Mouse (Mus musculus) forebrain, embryonic 10.5 days (tissue): ENCODE measurements at regions not wholly inside any gene's neighbourhood (a gene's known extent, or its start where the extent isn't known, plus 50 kb on each side); places are given as distances from the start of the nearest gene placed in this dataset.

Source experiments
- DNase-seq: peaks from one replicate; pipeline ENCODE4 v3.0.0-alpha.2; 2017; ENCODE audit warnings: low spot score; ENCODE audit errors: extremely low spot score
- H3K27ac ChIP-seq: fragments of 300-500 bp; sonication (generic); 2 replicates; pipeline ENCODE4 v1.5.1; 2016; ENCODE audit warnings: mild to moderate bottlenecking
- H3K27me3 ChIP-seq: fragments of 300-500 bp; sonication (generic); 2 replicates; pipeline ENCODE4 v1.6.1; 2016; ENCODE audit warnings: mild to moderate bottlenecking; ENCODE audit not compliant: poor library complexity, severe bottlenecking
- H3K36me3 ChIP-seq: fragments of 300-500 bp; sonication (generic); replicated peaks from 2 replicates; pipeline ENCODE4 v1.6.1; 2016; ENCODE audit warnings: mild to moderate bottlenecking, moderate library complexity
- H3K4me1 ChIP-seq: fragments of 300-500 bp; sonication (generic); 2 replicates; pipeline ENCODE4 v1.6.1; 2016
- H3K4me3 ChIP-seq: fragments of 300-500 bp; sonication (generic); 2 replicates; pipeline ENCODE4 v1.5.1; 2016; ENCODE audit warnings: mild to moderate bottlenecking, moderate library complexity
- H3K9me3 ChIP-seq: fragments of 300-500 bp; sonication (generic); 2 replicates; pipeline ENCODE4 v1.6.1; 2016; ENCODE audit warnings: mild to moderate bottlenecking, moderate library complexity
- WGBS: fragments of 180-500 bp; shearing (Covaris S2); methylation state at CpG from one replicate; pipeline ENCODE4 v1.1.7; 2016; 5-methylcytosine and 5-hydroxymethylcytosine counted together

DNA sequence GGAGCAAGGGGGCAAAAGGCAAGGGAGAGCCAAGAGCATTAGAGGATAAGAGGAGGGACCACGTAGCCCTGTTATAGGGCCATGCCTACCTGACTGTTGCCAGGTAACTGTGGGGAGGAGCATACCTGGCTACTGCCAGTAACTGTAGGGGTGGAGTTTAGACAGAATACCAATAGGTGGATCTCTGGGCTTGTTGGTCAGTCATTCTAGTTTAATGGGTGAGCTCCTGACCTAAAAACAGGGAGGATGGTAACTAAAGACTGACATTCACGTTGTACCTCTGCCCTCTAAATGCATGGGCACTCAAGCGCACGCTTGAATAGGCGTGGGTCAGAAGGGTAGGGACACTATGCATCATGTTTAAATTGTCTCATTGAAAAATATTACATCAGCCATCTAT, 165.8 kb upstream of the Plekha5 start:
- no peaks in the 10 kb centered on the region for H3K27me3 ChIP-seq
- no peak overlapping the region for H3K4me3 ChIP-seq
- WGBS: 92% methylated on average over 5 of the region's 5 CpGs
- no peaks in the 10 kb centered on the region for H3K4me1 ChIP-seq
- no peaks in the 10 kb centered on the region for H3K36me3 ChIP-seq
- H3K9me3 ChIP-seq: no peaks in the 10 kb centered on the region
- DNase-seq: no peak
- H3K27ac ChIP-seq: no peak overlapping the region

DNA sequence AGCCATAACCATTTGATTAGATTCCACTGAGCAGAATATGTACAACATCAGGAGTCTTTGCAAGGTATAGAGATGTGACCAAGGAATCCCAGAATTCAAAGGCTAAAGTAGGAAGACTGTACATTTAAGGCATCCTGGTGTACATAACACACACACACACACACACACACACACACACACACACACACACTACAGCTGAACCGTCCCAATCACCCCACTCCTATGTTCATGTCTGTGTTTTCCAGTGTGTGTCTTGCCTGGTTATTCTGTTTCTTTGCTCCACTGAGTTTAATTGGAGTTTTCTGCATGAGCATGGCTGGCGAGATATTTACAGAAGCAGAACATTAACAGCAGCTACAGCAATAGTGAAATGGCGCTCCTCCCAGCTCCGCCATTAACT, 172.3 kb upstream of the Plekha5 start:
- DNase-seq: no peak
- 95% methylated on average over 4 of the region's 4 CpGs for WGBS
- no peaks in the 10 kb centered on the region for H3K9me3 ChIP-seq
- no peak overlapping the region for H3K27ac ChIP-seq
- H3K4me1 ChIP-seq: peaks cover 5% of the 10 kb centered on the region; the same call in 1 of the 2 replicates
- H3K4me3 ChIP-seq: no peak overlapping the region
- H3K36me3 ChIP-seq: no peaks in the 10 kb centered on the region
- no peaks in the 10 kb centered on the region for H3K27me3 ChIP-seq

DNA sequence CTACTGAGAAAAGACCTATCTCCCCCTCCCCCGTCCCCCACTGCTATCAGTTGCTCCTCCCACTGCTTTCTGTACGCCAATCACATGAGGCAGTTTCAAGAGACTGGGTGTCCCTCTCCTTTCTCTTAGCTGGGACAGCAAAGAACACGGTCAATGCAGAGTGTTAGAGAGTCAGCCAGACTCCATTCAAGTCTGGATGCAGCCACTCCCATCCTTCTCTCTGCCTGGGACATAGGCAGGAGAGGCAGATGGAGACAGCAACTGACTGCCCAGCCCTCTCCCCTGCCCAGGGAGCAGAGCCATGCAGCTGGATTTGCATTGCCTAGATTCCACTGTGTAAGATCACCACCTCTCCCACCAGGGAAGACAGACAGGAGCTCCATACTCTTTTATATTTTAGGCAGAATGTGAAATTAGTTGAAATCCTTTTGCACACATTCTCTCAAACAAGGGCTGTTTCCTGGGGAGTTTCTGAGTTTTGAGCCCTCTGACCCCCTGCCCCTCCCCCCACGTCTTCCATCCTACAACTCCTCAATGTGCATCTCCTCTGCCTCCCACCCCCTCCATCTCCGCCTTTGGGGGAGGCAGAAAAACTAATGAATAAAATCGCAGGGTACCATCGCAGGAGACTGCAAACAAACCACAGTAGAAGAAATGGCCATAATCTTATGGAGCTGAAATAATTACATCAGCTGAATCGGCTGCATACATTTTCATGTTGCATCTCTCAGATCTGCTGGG, 180.3 kb upstream of the Plekha5 start:
- Histone ChIP-seq H3K27ac (peak overlapping the region; percentile 76), H3K36me3 (no peaks in the 10 kb centered on the region), H3K27me3 (no peaks in the 10 kb centered on the region), H3K4me3 (no peak overlapping the region), H3K4me1 (peaks cover 14% of the 10 kb centered on the region), H3K9me3 (no peaks in the 10 kb centered on the region)
- WGBS: 42% methylated on average over 8 of the region's 8 CpGs
- no peak for DNase-seq

DNA sequence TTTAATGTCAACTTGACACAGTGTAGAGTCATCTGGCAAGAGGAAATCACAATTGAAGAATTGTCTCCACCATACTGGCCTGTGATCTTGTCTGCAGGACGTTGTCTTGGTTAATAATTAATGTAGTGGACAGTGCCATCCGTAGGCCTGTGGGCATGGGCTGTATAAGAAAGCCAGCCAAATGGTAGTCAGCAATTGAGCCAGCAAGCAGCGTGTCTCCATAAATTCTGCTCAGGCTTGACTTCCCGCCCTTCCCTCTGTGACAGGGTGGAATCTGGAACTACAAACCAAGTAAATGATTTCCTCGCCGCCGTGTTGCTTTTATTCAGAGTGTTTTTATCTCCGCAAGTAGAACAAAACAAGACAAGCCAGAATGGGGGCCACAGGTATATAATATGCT, 184.5 kb upstream of the Plekha5 start:
- H3K36me3 ChIP-seq: no peaks in the 10 kb centered on the region
- no peaks in the 10 kb centered on the region for H3K27me3 ChIP-seq
- DNase-seq: no peak
- WGBS: 92% methylated on average over 8 of the region's 8 CpGs
- H3K4me1 ChIP-seq: peaks cover 14% of the 10 kb centered on the region
- no peak overlapping the region for H3K4me3 ChIP-seq
- H3K9me3 ChIP-seq: no peaks in the 10 kb centered on the region
- H3K27ac ChIP-seq: no peak overlapping the region

DNA sequence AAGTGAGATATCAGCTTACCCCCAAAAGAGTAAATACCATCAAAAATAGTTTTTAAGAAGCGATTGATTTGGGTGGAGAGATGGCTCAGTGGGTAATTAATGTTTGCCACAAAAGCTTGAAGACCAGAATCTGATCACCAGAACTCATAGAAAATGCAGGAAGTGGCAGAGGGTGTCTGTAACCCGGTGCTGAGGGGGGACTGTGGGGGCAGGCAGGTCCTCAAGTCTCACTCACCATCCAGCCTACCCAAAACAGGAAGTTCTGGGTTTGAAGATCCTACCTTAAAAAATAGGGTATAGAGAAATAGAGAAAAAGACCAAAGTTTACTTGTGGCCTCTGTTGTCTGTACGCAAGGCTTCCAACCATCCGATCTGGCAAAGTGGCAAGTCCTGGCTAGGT, 190.3 kb upstream of the Plcz1 start:
- DNase-seq: no peak
- Histone ChIP-seq H3K27me3 (no peaks in the 10 kb centered on the region), H3K9me3 (no peaks in the 10 kb centered on the region), H3K4me3 (no peak overlapping the region), H3K36me3 (no peaks in the 10 kb centered on the region), H3K27ac (no peak overlapping the region), H3K4me1 (no peaks in the 10 kb centered on the region)
- 92% methylated on average over 4 of the region's 4 CpGs for WGBS

DNA sequence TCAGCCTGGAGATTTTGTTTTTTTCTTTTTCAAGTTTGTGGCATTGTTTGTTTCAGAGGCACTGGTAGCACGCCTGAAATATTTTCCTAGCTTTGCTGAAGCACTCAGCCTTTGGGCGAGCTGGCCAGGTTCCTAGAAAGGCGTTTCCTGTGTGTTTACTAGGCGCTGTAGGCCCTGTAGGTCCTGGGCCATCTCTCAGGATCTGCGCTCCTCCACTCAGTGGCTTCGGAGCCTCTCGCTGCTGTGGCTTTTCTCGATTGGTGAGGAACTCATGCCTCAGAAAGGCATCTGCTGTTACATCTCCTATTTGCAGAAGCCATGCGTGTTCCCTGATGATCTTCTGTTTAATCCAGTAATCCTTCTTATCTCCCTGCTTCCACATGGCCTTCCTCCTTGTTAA, 188.0 kb upstream of the Plcz1 start:
- Histone ChIP-seq H3K4me3 (no peak overlapping the region), H3K27ac (no peak overlapping the region), H3K36me3 (no peaks in the 10 kb centered on the region), H3K27me3 (no peaks in the 10 kb centered on the region), H3K4me1 (no peaks in the 10 kb centered on the region), H3K9me3 (no peaks in the 10 kb centered on the region)
- DNase-seq: no peak
- 79% methylated on average over 9 of the region's 9 CpGs for WGBS

DNA sequence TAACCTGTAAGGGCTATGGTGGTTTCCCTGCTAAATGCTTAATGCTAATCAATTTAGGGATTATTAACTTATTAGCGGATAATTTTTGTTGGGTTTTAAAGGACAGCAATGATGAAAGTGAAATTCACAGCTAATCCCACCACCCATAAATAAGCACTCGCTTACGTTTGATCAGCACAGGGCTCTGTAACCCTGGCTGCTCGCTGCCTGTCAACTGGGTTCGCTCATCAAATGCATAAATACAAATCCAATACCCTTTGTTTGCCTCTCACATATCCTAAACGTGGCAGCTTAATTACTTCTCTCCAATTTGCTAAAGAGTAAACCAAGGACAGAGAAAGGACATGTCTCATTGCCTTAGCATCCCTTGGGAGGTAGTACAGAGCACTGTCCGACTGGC, 187.5 kb upstream of the Plcz1 start:
- H3K27me3 ChIP-seq: no peaks in the 10 kb centered on the region
- no peak overlapping the region for H3K27ac ChIP-seq
- H3K4me1 ChIP-seq: no peaks in the 10 kb centered on the region
- no peak overlapping the region for H3K4me3 ChIP-seq
- 73% methylated on average over 7 of the region's 7 CpGs for WGBS
- no peak for DNase-seq
- no peaks in the 10 kb centered on the region for H3K36me3 ChIP-seq
- no peaks in the 10 kb centered on the region for H3K9me3 ChIP-seq

DNA sequence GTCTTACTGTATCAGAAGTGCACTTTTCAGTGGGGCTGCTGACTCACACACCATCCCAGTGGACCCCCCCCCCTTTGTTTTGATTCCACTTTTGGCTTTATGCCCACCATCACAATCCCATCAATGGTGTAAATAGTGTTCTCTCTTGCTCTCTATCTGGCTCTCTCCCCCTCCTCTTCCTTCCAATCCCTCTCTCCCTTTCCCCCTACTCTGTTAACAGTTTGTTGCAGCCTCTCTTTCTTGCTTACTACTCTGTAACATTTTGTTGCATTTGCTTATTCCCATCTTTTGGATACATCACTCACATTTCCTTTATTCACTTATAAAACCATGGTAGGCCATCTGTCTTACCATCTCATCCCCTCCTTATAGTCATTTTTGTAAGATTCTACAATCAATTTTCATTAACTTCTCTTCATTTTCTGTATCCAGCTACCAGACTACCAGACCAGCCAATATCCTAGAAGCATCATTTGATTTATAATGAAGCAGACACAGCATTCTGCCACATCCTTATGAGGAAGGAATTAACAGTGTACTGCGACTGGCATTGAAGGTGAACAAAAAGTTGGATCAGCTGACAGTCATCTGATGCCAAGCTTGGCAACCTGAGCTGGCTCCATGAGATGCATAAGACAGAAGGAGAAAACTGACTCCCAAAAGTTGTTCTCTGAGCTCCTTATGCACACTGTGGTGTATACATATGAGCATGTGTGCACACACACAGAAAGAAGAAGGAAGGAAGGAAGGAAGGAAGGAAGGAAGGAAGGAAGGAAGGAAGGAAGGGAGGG, 181.5 kb upstream of the Plcz1 start:
- Histone ChIP-seq H3K27me3 (no peaks in the 10 kb centered on the region), H3K36me3 (no peaks in the 10 kb centered on the region), H3K9me3 (no peaks in the 10 kb centered on the region), H3K4me1 (no peaks in the 10 kb centered on the region), H3K4me3 (no peak overlapping the region), H3K27ac (no peak overlapping the region)
- no peak for DNase-seq
- WGBS: 85% methylated on average over 1 of the region's 1 CpGs

DNA sequence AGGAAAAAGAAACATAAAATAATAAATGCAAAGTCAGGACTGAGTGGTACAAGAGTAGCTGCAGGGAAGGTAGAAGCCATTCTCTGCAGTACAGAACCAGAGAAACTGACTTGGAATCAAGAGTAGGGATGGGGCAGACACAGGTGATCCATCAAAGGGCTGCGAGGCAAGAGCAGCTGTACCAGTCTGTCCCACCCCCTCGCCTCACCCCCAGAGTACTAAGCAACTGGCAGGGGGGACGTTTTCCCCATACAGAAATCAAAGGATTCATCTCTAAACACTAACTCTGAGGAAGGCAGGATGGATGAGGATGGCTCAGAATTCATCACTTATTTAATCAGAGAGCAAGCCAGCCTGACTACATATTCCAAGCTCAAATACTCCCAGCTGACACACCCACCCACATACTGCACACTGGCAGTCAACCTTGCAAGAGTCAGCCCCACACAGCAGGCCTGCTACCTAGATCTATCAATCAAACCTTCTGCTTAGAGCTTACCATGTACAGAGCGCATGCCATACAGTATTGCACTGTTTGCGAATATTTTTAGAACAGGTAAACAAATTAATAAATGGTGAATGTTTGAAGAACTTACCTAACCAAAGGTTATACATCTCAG, 180.5 kb upstream of the Plcz1 start:
- no peak for DNase-seq
- Histone ChIP-seq H3K9me3 (no peaks in the 10 kb centered on the region), H3K4me3 (no peak overlapping the region), H3K27me3 (no peaks in the 10 kb centered on the region), H3K36me3 (no peaks in the 10 kb centered on the region), H3K27ac (no peak overlapping the region), H3K4me1 (no peaks in the 10 kb centered on the region)
- 86% methylated on average over 5 of the region's 5 CpGs for WGBS

DNA sequence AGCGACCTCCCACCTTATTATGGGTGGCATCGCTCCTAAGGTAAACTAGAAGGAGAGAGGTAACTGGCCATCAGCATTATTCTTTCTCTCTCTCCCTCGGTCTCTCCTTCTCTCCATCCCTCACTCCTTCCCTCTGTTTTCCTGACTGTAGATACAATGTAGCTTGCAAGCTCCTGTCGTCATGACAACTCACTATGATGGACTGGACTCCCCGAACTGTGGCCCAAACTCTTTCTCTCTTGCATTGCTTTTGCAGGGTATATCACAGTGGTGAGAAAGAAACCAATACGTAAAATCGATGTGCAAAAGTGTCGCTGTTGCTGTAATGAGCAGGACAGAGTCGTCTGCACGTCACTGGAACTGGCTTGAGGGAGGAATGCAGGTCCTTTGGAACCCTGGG, 177.5 kb upstream of the Plcz1 start:
- H3K27me3 ChIP-seq: no peaks in the 10 kb centered on the region
- no peaks in the 10 kb centered on the region for H3K36me3 ChIP-seq
- no peak for DNase-seq
- no peaks in the 10 kb centered on the region for H3K9me3 ChIP-seq
- no peak overlapping the region for H3K27ac ChIP-seq
- no peaks in the 10 kb centered on the region for H3K4me1 ChIP-seq
- H3K4me3 ChIP-seq: no peak overlapping the region
- WGBS: 91% methylated on average over 10 of the region's 10 CpGs

DNA sequence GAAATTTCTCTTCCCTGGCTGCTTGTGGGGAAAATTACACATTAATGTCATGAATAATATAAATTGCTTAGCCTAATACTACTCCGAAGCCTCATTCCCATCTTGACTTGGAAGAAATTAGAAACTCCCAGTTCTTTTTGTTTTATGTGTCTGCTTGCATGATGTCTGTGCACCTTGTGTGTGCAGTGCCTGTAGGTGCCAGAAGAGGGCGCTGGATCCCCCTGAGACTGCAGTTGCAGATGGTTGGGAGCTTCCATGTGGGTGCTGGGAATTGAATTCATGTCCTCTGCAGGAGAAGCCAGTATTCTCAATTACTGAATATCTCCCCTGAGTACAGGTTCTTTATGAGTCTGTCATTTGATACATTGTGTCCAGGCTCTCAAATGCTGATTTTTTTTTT, 171.1 kb upstream of the Plcz1 start:
- no peak for DNase-seq
- no peaks in the 10 kb centered on the region for H3K36me3 ChIP-seq
- no peaks in the 10 kb centered on the region for H3K27me3 ChIP-seq
- no peak overlapping the region for H3K4me3 ChIP-seq
- no peak overlapping the region for H3K27ac ChIP-seq
- WGBS: 62% methylated on average over 2 of the region's 2 CpGs
- peaks cover 7% of the 10 kb centered on the region for H3K4me1 ChIP-seq
- 0 out of 2 replicates have a peak, but pooled peaks cover 6% of the 10 kb centered on the region for H3K9me3 ChIP-seq

DNA sequence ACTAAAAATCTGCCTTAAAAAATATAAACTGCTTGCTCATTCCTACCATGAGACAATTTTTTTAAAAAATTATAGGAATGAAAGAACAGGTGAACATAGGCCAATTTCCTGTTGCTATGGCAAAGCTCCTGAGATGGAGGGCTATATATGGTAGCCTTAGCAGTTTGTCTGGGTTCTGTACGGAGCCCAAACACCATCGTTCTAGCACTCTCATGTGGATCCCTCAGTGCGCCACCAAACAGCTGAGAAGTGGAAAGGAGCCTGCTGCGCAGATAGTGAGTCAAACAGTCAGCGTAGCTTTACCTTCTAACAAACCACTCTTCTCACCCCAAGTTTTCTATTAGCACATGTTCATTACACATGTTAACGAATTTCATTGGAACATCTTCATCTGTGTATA, 168.9 kb upstream of the Plcz1 start:
- Histone ChIP-seq H3K4me3 (no peak overlapping the region), H3K27ac (no peak overlapping the region), H3K9me3 (0 out of 2 replicates have a peak, but pooled peaks cover 10% of the 10 kb centered on the region), H3K4me1 (peaks cover 7% of the 10 kb centered on the region), H3K27me3 (no peaks in the 10 kb centered on the region), H3K36me3 (no peaks in the 10 kb centered on the region)
- 93% methylated on average over 6 of the region's 6 CpGs for WGBS
- no peak for DNase-seq

DNA sequence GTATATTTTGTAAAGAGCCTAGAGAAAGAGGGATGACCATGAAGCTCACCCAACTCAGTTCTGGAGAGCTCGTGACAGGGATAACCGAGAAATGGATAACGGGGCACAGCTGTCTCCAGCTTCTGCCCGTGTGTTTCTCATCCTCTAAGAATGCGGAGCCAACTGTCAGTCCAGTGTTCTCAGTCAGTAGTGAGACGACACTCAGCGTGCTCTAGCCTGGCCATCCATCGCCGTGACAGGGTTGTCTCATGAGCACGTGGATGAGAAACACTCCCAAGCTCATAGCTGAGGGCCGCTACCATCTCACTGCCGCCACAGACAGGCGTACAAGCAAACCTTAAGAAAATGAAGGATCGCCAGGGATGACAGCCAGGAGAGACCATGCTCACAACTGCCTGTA, 167.8 kb upstream of the Plcz1 start:
- DNase-seq: no peak
- H3K27me3 ChIP-seq: no peaks in the 10 kb centered on the region
- peaks cover 7% of the 10 kb centered on the region for H3K4me1 ChIP-seq
- H3K9me3 ChIP-seq: 0 out of 2 replicates have a peak, but pooled peaks cover 10% of the 10 kb centered on the region
- no peak overlapping the region for H3K27ac ChIP-seq
- 81% methylated on average over 14 of the region's 14 CpGs for WGBS
- H3K4me3 ChIP-seq: no peak overlapping the region
- no peaks in the 10 kb centered on the region for H3K36me3 ChIP-seq
